Mouse (Mus musculus): ENCODE results near the gene Apoh. TPM values are rescaled to one million over a fixed set of nuclear protein-coding genes. Genes with fewer than 3 reads are reported as not detected.

Apoh gene
- polyA plus RNA-seq, 1 experiment from 2014 or later = 0.30 TPM

DNA sequence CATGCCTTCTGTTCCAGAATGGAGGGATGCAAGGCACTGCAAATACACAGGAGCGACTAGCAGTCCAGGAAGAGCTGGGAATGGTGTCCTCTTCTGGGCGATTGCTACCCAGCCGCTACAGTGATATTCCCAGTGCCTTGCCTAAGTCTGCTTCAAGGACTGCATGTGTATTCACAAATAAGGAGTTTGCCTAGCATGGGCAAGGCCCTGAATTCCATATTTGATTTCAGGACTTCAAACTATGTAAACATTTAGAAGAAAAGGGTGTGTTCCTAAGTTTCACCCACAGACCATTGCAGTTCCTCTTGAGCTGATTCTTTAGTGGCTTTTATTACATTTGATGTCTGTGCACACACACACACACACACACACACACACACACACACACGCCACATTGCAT, 39.4 kb upstream of the Apoh start:
- Histone ChIP-seq H3K4me3 (ENCODE audit: low read depth, low read length) (no peak overlapping the region), H3K36me3 (ENCODE audit: control insufficient read depth, insufficient read depth, low read length) (no peaks in the 10 kb centered on the region), H3K4me1 (ENCODE audit: control insufficient read depth, insufficient read depth, low read length) (no peaks in the 10 kb centered on the region), H3K9me3 (replicated peaks; ENCODE audit: control insufficient read depth, low read length, poor library complexity, severe bottlenecking) (no peaks in the 10 kb centered on the region), H3K27me3 (ENCODE audit: control insufficient read depth, insufficient read depth, low read depth, low read length) (no peaks in the 10 kb centered on the region), H3K27ac (ENCODE audit: low read length) (no peak overlapping the region), H3K4me2 (ENCODE audit: low read length) (no peak overlapping the region), H3K9ac (ENCODE audit: low read depth, low read length) (no peak overlapping the region)
- no peak for ATAC-seq
- WGBS = 98% methylated on average over 4 of the region's 4 CpGs

DNA sequence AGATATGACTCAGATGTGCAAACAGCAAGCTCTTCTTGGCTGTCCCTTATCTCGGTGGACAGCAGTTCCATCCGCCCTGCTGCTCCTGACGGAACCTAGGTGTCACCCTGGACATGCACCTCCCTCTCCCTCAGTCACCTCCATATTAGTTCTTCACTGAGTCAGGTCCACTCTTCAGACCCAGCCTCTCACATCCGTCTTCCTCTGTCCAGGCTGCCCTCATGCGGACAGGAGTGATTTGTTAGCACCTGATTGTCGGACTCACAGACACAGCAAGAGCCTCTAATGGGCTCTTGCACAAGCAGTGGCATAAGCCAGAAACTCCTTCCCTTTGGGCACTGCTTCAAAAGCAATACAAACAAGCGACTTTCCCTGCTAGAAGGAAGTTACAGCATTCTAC, 35.9 kb upstream of the Apoh start:
- Histone ChIP-seq H3K9me3 (replicated peaks; ENCODE audit: control insufficient read depth, low read length, poor library complexity, severe bottlenecking) (no peaks in the 10 kb centered on the region), H3K36me3 (ENCODE audit: control insufficient read depth, insufficient read depth, low read length) (no peaks in the 10 kb centered on the region), H3K9ac (ENCODE audit: low read depth, low read length) (no peak overlapping the region), H3K4me3 (ENCODE audit: low read depth, low read length) (no peak overlapping the region), H3K4me2 (ENCODE audit: low read length) (no peak overlapping the region), H3K27ac (ENCODE audit: low read length) (no peak overlapping the region), H3K4me1 (ENCODE audit: control insufficient read depth, insufficient read depth, low read length) (no peaks in the 10 kb centered on the region), H3K27me3 (ENCODE audit: control insufficient read depth, insufficient read depth, low read depth, low read length) (no peaks in the 10 kb centered on the region)
- ATAC-seq = no peak
- 86% methylated on average over 7 of the region's 7 CpGs for WGBS

GRCm38 (mm10) chr11:108308253-108308652, 34.9 kb upstream of the Apoh start:
- H3K27me3 ChIP-seq (ENCODE audit: control insufficient read depth, insufficient read depth, low read depth, low read length) = no peaks in the 10 kb centered on the region
- 96% methylated on average over 5 of the region's 5 CpGs for WGBS
- no peaks in the 10 kb centered on the region for H3K4me1 ChIP-seq (ENCODE audit: control insufficient read depth, insufficient read depth, low read length)
- no peak overlapping the region for H3K4me2 ChIP-seq (ENCODE audit: low read length)
- H3K4me3 ChIP-seq (ENCODE audit: low read depth, low read length) = no peak overlapping the region
- no peak for ATAC-seq
- no peak overlapping the region for H3K27ac ChIP-seq (ENCODE audit: low read length)
- no peak overlapping the region for H3K9ac ChIP-seq (ENCODE audit: low read depth, low read length)
- no peaks in the 10 kb centered on the region for H3K36me3 ChIP-seq (ENCODE audit: control insufficient read depth, insufficient read depth, low read length)
- no peaks in the 10 kb centered on the region for H3K9me3 ChIP-seq (replicated peaks; ENCODE audit: control insufficient read depth, low read length, poor library complexity, severe bottlenecking)

- Histone ChIP-seq H3K4me3 (ENCODE audit: low read depth, low read length) (no peak overlapping the region), H3K27ac (ENCODE audit: low read length) (no peak overlapping the region), H3K9ac (ENCODE audit: low read depth, low read length) (no peak overlapping the region), H3K4me2 (ENCODE audit: low read length) (no peak overlapping the region), H3K9me3 (replicated peaks; ENCODE audit: control insufficient read depth, low read length, poor library complexity, severe bottlenecking) (no peaks in the 10 kb centered on the region), H3K4me1 (ENCODE audit: control insufficient read depth, insufficient read depth, low read length) (no peaks in the 10 kb centered on the region), H3K27me3 (ENCODE audit: control insufficient read depth, insufficient read depth, low read depth, low read length) (no peaks in the 10 kb centered on the region), H3K36me3 (ENCODE audit: control insufficient read depth, insufficient read depth, low read length) (no peaks in the 10 kb centered on the region)
- ATAC-seq = no peak
- 91% methylated on average over 5 of the region's 5 CpGs for WGBS
Observed at GRCm38 (mm10) chr11:108309791-108310190, 33.4 kb upstream of the Apoh start.

DNA sequence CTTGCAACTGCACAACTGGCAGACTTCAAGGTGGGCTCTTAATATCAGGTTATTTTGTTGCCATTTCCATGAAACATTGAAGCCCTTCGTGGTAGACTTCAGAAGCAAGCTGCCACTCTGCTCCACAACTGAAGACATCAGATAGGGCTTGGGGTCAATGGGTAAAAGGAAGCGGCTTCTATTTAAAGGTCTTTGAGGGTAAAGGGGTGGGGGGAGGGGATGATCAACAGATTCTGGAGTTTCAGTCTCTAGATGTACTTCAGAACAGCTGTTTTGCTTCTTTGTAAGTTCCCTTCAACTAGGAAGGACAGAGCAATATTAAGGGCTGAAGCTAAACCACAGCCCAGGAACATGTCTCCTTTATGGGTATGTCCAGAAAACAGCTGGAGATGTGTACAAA, 31.2 kb upstream of the Apoh start:
- WGBS = 88% methylated on average over 2 of the region's 2 CpGs
- H3K9me3 ChIP-seq (replicated peaks; ENCODE audit: control insufficient read depth, low read length, poor library complexity, severe bottlenecking) = no peaks in the 10 kb centered on the region
- ATAC-seq = no peak

GRCm38 (mm10) chr11:108312516-108312915, 30.6 kb upstream of the Apoh start:
- Histone ChIP-seq H3K27me3 (ENCODE audit: control insufficient read depth, insufficient read depth, low read depth, low read length) (no peaks in the 10 kb centered on the region), H3K4me1 (ENCODE audit: control insufficient read depth, insufficient read depth, low read length) (no peaks in the 10 kb centered on the region), H3K9me3 (replicated peaks; ENCODE audit: control insufficient read depth, low read length, poor library complexity, severe bottlenecking) (no peaks in the 10 kb centered on the region), H3K4me3 (ENCODE audit: low read depth, low read length) (no peak overlapping the region), H3K27ac (ENCODE audit: low read length) (no peak overlapping the region), H3K4me2 (ENCODE audit: low read length) (no peak overlapping the region), H3K9ac (ENCODE audit: low read depth, low read length) (no peak overlapping the region), H3K36me3 (ENCODE audit: control insufficient read depth, insufficient read depth, low read length) (no peaks in the 10 kb centered on the region)
- ATAC-seq = no peak
- WGBS = 82% methylated on average over 5 of the region's 5 CpGs

More for the DNA sequence above, 31.2 kb upstream of the Apoh start:
- Histone ChIP-seq H3K4me1 (ENCODE audit: control insufficient read depth, insufficient read depth, low read length) (no peaks in the 10 kb centered on the region), H3K27me3 (ENCODE audit: control insufficient read depth, insufficient read depth, low read depth, low read length) (no peaks in the 10 kb centered on the region), H3K36me3 (ENCODE audit: control insufficient read depth, insufficient read depth, low read length) (no peaks in the 10 kb centered on the region), H3K9ac (ENCODE audit: low read depth, low read length) (no peak overlapping the region), H3K27ac (ENCODE audit: low read length) (no peak overlapping the region), H3K4me3 (ENCODE audit: low read depth, low read length) (no peak overlapping the region), H3K4me2 (ENCODE audit: low read length) (no peak overlapping the region)

DNA sequence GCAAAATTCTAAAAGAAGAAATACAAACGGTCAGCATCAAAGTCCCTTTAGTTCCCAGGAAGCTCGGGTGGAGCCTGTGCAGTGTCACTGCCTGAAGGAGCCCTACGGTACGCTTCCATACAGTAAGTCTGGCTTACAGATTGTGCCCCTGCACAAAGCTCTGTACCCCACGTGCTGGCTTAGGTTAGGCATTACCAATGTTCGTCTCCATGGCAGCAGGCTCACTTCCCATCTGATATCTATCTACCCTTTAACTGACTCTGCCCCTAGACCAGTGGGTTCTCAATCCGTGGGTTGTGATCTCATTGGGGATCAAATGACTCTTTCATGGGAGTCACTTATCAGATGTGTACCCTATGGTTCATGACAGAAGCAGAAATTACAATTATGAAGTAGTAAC, 27.4 kb upstream of the Apoh start:
- no peak overlapping the region for H3K4me3 ChIP-seq (ENCODE audit: low read depth, low read length)
- H3K9me3 ChIP-seq (replicated peaks; ENCODE audit: control insufficient read depth, low read length, poor library complexity, severe bottlenecking) = no peaks in the 10 kb centered on the region
- 81% methylated on average over 7 of the region's 7 CpGs for WGBS
- H3K4me1 ChIP-seq (ENCODE audit: control insufficient read depth, insufficient read depth, low read length) = no peaks in the 10 kb centered on the region
- no peak overlapping the region for H3K9ac ChIP-seq (ENCODE audit: low read depth, low read length)
- H3K27ac ChIP-seq (ENCODE audit: low read length) = no peak overlapping the region
- no peaks in the 10 kb centered on the region for H3K27me3 ChIP-seq (ENCODE audit: control insufficient read depth, insufficient read depth, low read depth, low read length)
- H3K4me2 ChIP-seq (ENCODE audit: low read length) = no peak overlapping the region
- no peaks in the 10 kb centered on the region for H3K36me3 ChIP-seq (ENCODE audit: control insufficient read depth, insufficient read depth, low read length)
- no peak for ATAC-seq

DNA sequence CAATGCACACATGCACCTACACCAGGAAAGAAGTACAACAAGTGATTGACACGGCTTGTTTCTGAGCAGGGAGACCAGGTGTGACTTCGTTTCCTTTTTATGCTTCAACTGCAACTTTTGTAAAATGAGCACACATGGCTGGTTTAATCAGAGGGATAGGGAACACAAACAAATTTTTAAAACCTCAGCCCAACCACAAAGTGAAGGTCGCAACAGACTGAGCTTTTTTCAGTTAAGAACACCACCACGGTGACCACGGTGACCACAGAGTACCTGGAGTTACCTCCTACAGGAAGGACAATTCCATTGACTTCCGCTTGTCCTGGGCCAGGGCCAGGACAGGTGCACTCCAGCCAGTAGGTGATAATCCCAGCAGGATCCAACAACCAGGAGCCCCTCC, 25.3 kb upstream of the Apoh start:
- WGBS = 74% methylated on average over 6 of the region's 6 CpGs
- Histone ChIP-seq H3K4me1 (ENCODE audit: control insufficient read depth, insufficient read depth, low read length) (no peaks in the 10 kb centered on the region), H3K27me3 (ENCODE audit: control insufficient read depth, insufficient read depth, low read depth, low read length) (no peaks in the 10 kb centered on the region), H3K9ac (ENCODE audit: low read depth, low read length) (no peak overlapping the region), H3K9me3 (replicated peaks; ENCODE audit: control insufficient read depth, low read length, poor library complexity, severe bottlenecking) (no peaks in the 10 kb centered on the region), H3K4me3 (ENCODE audit: low read depth, low read length) (no peak overlapping the region), H3K27ac (ENCODE audit: low read length) (no peak overlapping the region), H3K36me3 (ENCODE audit: control insufficient read depth, insufficient read depth, low read length) (no peaks in the 10 kb centered on the region), H3K4me2 (ENCODE audit: low read length) (no peak overlapping the region)
- ATAC-seq = no peak

- H3K4me2 ChIP-seq (ENCODE audit: low read length) = no peak overlapping the region
- no peaks in the 10 kb centered on the region for H3K9me3 ChIP-seq (replicated peaks; ENCODE audit: control insufficient read depth, low read length, poor library complexity, severe bottlenecking)
- ATAC-seq = no peak
- H3K27me3 ChIP-seq (ENCODE audit: control insufficient read depth, insufficient read depth, low read depth, low read length) = no peaks in the 10 kb centered on the region
- no peaks in the 10 kb centered on the region for H3K36me3 ChIP-seq (ENCODE audit: control insufficient read depth, insufficient read depth, low read length)
- WGBS = 90% methylated on average over 11 of the region's 11 CpGs
- H3K9ac ChIP-seq (ENCODE audit: low read depth, low read length) = no peak overlapping the region
- H3K4me1 ChIP-seq (ENCODE audit: control insufficient read depth, insufficient read depth, low read length) = no peaks in the 10 kb centered on the region
- no peak overlapping the region for H3K27ac ChIP-seq (ENCODE audit: low read length)
- H3K4me3 ChIP-seq (ENCODE audit: low read depth, low read length) = no peak overlapping the region
Observed at GRCm38 (mm10) chr11:108319162-108319561, 24.0 kb upstream of the Apoh start.

GRCm38 (mm10) chr11:108320561-108320960, 22.6 kb upstream of the Apoh start:
- no peak for ATAC-seq
- no peaks in the 10 kb centered on the region for H3K27me3 ChIP-seq (ENCODE audit: control insufficient read depth, insufficient read depth, low read depth, low read length)
- 86% methylated on average over 7 of the region's 7 CpGs for WGBS
- no peaks in the 10 kb centered on the region for H3K9me3 ChIP-seq (replicated peaks; ENCODE audit: control insufficient read depth, low read length, poor library complexity, severe bottlenecking)
- H3K4me1 ChIP-seq (ENCODE audit: control insufficient read depth, insufficient read depth, low read length) = no peaks in the 10 kb centered on the region
- no peak overlapping the region for H3K9ac ChIP-seq (ENCODE audit: low read depth, low read length)
- H3K27ac ChIP-seq (ENCODE audit: low read length) = no peak overlapping the region
- no peaks in the 10 kb centered on the region for H3K36me3 ChIP-seq (ENCODE audit: control insufficient read depth, insufficient read depth, low read length)
- no peak overlapping the region for H3K4me2 ChIP-seq (ENCODE audit: low read length)
- H3K4me3 ChIP-seq (ENCODE audit: low read depth, low read length) = no peak overlapping the region
